Mouse (Mus musculus) spleen, adult 2 months (tissue): ENCODE data around the gene Ttc39d.

Experiments used
- CTCF ChIP-seq: fragments of 200-500 bp; IDR thresholded peaks from 2 replicates; pipeline ENCODE4 v1.5.1; 2011; ENCODE audit warnings: mild to moderate bottlenecking, inconsistent platforms; ENCODE audit not compliant: insufficient read depth, insufficient read length, insufficient replicate concordance; ENCODE audit errors: extremely low read depth
- POLR2A ChIP-seq: fragments of 200-500 bp; IDR thresholded peaks from 2 replicates; pipeline ENCODE4 v1.6.1; 2011; ENCODE audit warnings: low read depth, low read length, inconsistent platforms

DNA sequence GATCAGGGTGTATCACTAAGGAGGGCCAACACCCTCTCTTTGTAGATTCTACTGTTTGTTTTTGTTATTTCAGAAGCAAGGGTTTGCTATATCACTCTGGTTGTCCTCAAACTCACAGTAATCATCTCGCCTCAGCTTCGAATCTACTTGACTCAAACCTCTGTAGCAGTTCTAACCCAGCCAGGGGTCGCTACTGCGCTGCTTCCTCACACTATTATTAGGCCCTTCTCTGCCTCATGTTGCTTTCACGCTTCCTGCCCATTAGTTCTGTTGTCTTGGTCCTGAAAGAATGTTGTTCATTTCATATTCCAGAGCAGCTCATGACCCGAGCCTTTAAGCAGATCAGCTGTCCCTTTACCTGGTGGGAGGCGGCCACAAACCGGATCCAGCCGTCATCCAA lies 34.3 kb downstream of the Ttc39d start:
- TF ChIP-seq CTCF (no peak), POLR2A (no peak)
